Mouse (Mus musculus): ENCODE results near the gene Best3.

- TF ChIP-seq CTCF (IDR thresholded peaks at IDR 0.05; ENCODE audit: low read depth, low read length) (no peak), POLR2A (IDR thresholded peaks at IDR 0.05; ENCODE audit: extremely low read depth, insufficient read depth, low read length) (no peak)
Measured at GRCm38 (mm10) chr10:116964084-116964483, 22.0 kb upstream of the Best3 start.

Data from liver, adult 2 months (tissue).